Mouse (Mus musculus) stomach, postnatal 0 days (tissue): ENCODE data around the gene Kcnt2.

Experiments used
- CTCF ChIP-seq: IDR thresholded peaks from 2 replicates; pipeline ENCODE4 v1.5.1; 2016; ENCODE audit warnings: antibody characterized with exemption, low read depth, mild to moderate bottlenecking, moderate library complexity
- EP300 ChIP-seq: optimal IDR thresholded peaks from 2 replicates; pipeline ENCODE3; 2016; ENCODE audit warnings: antibody characterized with exemption

DNA sequence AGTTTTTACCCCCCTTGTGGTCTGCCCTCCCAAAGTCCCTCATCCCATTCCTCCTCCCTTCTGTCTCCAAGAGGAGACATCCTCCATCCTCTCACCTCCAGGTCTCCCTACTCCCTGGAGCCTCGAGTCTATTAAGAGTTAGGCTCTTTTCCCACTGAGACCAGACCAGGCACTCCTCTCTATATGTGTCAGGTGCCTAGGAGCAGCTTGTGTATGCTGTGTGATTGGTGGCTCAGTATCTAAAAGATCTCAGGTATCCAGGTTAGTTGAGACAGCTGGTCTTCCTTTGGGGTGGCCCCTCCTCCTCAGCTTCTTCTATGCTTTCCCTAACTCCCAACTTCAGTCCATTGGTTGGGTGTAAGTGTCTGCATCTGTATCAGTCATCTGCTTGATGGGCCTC lies 186.1 kb downstream of the Kcnt2 start:
- TF ChIP-seq CTCF (no peak), EP300 (no peak)
